Mouse (Mus musculus): ENCODE measurements around the gene Kcnf1.

DNA sequence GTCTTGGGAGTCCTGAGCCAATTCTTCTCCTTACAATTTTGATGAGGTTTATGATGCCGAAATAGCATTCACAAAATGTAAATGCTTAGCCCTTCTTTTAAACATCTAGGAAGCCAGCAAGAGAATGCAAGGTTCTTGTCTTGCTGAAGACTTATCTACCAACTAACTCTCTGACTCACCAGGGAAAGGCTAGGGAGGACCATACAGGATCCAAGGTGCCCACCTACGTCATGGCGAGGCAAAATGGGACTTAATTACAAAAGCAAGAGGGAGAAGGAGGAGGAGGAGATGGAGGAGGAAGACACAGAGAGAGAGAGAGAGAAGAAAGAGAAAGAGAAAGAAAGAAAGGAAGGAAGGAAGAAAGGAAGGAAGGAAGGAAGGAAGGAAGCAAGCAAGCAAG lies 12.7 kb downstream of the Kcnf1 start:
- TF ChIP-seq CTCF (conservative IDR thresholded peaks at IDR 0.05; ENCODE audit: low read length), result no peak
- TF ChIP-seq POU5F1 (IDR thresholded peaks at IDR 0.05; ENCODE audit: borderline replicate concordance, low read length), result no peak

Measured in E14TG2a.4 (cell line).